Mouse (Mus musculus): ENCODE results near the gene Ccnf. TPM values are rescaled to one million over a fixed set of nuclear protein-coding genes. Genes with fewer than 3 reads are reported as not detected.

The Ccnf gene
- polyA plus RNA-seq (2015; fragmentation: Nextera tagmentation; extraction: Ambion mirVana), result 62.5 and 70.6 TPM in 2 replicates

GRCm38 (mm10) chr17:24251320-24252069, at the start of gene Ccnf:
TSS of gene Ccnf (minus strand) at chr17:24251484.

GRCm38 (mm10) chr17:24220435-24221411, 30.6 kb downstream of the Ccnf start, which contains the start of gene Tedc2:
TSS of gene Tedc2 (minus strand) at chr17:24220851.

GRCm38 (mm10) chr17:24209043-24209915, 42.0 kb downstream of the Ccnf start, which contains the start of gene Ntn3:
TSS of gene Ntn3 (minus strand) at chr17:24209531.

GRCm38 (mm10) chr17:24205284-24205888, 45.9 kb downstream of the Ccnf start, which contains the start of gene Tbc1d24:
TSS of gene Tbc1d24 (minus strand) at chr17:24205562.

Other genes starting within 250 kb of the Ccnf start
- gene Prss27, start 213.3 kb downstream of the Ccnf start, polyA plus RNA-seq (2015; fragmentation: Nextera tagmentation; extraction: Ambion mirVana), result not detected in 2 replicates
- gene Kctd5, start 178.0 kb downstream of the Ccnf start, polyA plus RNA-seq (2015; fragmentation: Nextera tagmentation; extraction: Ambion mirVana), result 16.6 and 18.2 TPM in 2 replicates
- gene Pdpk1, start 100.6 kb downstream of the Ccnf start, polyA plus RNA-seq (2015; fragmentation: Nextera tagmentation; extraction: Ambion mirVana), result 27.5 and 31.2 TPM in 2 replicates
- gene Amdhd2, start 87.7 kb downstream of the Ccnf start, polyA plus RNA-seq (2015; fragmentation: Nextera tagmentation; extraction: Ambion mirVana), result 31.1 and 32.9 TPM in 2 replicates
- 366 and 394 TPM in 2 replicates for gene Atp6v0c, start 81.8 kb downstream of the Ccnf start, polyA plus RNA-seq (2015; fragmentation: Nextera tagmentation; extraction: Ambion mirVana)
- gene Tbc1d24, start 45.9 kb downstream of the Ccnf start, polyA plus RNA-seq (2015; fragmentation: Nextera tagmentation; extraction: Ambion mirVana), result 6.1 and 6.8 TPM in 2 replicates
- gene Ntn3, start 42.0 kb downstream of the Ccnf start, polyA plus RNA-seq (2015; fragmentation: Nextera tagmentation; extraction: Ambion mirVana), result 2.1 and 2.3 TPM in 2 replicates
- 11.2 and 11.8 TPM in 2 replicates for gene Tedc2, start 30.6 kb downstream of the Ccnf start, polyA plus RNA-seq (2015; fragmentation: Nextera tagmentation; extraction: Ambion mirVana)
- 0.10 and 0.13 TPM in 2 replicates for gene Abca17, start 99.6 kb upstream of the Ccnf start, polyA plus RNA-seq (2015; fragmentation: Nextera tagmentation; extraction: Ambion mirVana)
- 13.0 and 14.0 TPM in 2 replicates for gene Abca3, start 100.5 kb upstream of the Ccnf start, polyA plus RNA-seq (2015; fragmentation: Nextera tagmentation; extraction: Ambion mirVana)
- 158 and 162 TPM in 2 replicates for gene Rnps1, start 163.1 kb upstream of the Ccnf start, polyA plus RNA-seq (2015; fragmentation: Nextera tagmentation; extraction: Ambion mirVana)
- gene Eci1, start 175.2 kb upstream of the Ccnf start, polyA plus RNA-seq (2015; fragmentation: Nextera tagmentation; extraction: Ambion mirVana), result 48.9 and 53.5 TPM in 2 replicates
- 1.00 and 1.4 TPM in 2 replicates for gene Dnase1l2, start 191.6 kb upstream of the Ccnf start, polyA plus RNA-seq (2015; fragmentation: Nextera tagmentation; extraction: Ambion mirVana)
- gene E4f1, start 218.8 kb upstream of the Ccnf start, polyA plus RNA-seq (2015; fragmentation: Nextera tagmentation; extraction: Ambion mirVana), result 17.4 and 20.1 TPM in 2 replicates
- gene Pgp, start 218.9 kb upstream of the Ccnf start, polyA plus RNA-seq (2015; fragmentation: Nextera tagmentation; extraction: Ambion mirVana), result 74.7 and 81.1 TPM in 2 replicates
- gene Bricd5, start 222.4 kb upstream of the Ccnf start, polyA plus RNA-seq (2015; fragmentation: Nextera tagmentation; extraction: Ambion mirVana), result not detected in 2 replicates
- gene Mlst8, start 227.6 kb upstream of the Ccnf start, polyA plus RNA-seq (2015; fragmentation: Nextera tagmentation; extraction: Ambion mirVana), result 14.6 and 17.9 TPM in 2 replicates
- 0.38 and 0.40 TPM in 2 replicates for gene Caskin1, start 237.1 kb upstream of the Ccnf start, polyA plus RNA-seq (2015; fragmentation: Nextera tagmentation; extraction: Ambion mirVana)